Mouse (Mus musculus) left cerebral cortex, adult 2 months (tissue): Measurements from ENCODE around the gene C2cd2l. TPM values are rescaled to one million over a fixed set of nuclear protein-coding genes. Genes with fewer than 3 reads are reported as not detected.
"Not testable (repeated sequence)": the region's sequence is repeated elsewhere in the genome, so short reads cannot be mapped to it uniquely, and the experiment has no call there.

ENCODE experiments used
- DNase-seq, 2 experiments: peaks; one replicate each; pipeline ENCODE4 v3.0.0; 2021 to 2022; ENCODE audit warnings: low spot score in 2 of 2, mixed read lengths in 1 of 2; ENCODE audit errors: extremely low spot score in 1 of 2
- H3K27ac ChIP-seq: fragments of 200-600 bp; 2 replicates; pipeline ENCODE4 v1.8.1; 2022
- H3K4me3 ChIP-seq: fragments of 200-600 bp; 2 replicates; pipeline ENCODE4 v1.8.1; 2022
- CTCF ChIP-seq: fragments of 200-600 bp; IDR thresholded peaks from 2 replicates; pipeline ENCODE4 v1.8.1; 2022; ENCODE audit warnings: antibody characterized with exemption, mild to moderate bottlenecking, moderate library complexity
- intact Hi-C: fragments of 180-260 bp; cut with DNase I; formaldehyde crosslinking; loops from one replicate; pipeline ENCODE4 v1.15.1; 2025
- total RNA-seq, 2 experiments: library from RNA; stranded (reverse); gene quantifications; 2 replicates each; pipeline ENCODE4 v1.2.3; 2021

C2cd2l gene
- total RNA-seq, 2 experiments from 2014 or later: 190 to 222 TPM

DNA sequence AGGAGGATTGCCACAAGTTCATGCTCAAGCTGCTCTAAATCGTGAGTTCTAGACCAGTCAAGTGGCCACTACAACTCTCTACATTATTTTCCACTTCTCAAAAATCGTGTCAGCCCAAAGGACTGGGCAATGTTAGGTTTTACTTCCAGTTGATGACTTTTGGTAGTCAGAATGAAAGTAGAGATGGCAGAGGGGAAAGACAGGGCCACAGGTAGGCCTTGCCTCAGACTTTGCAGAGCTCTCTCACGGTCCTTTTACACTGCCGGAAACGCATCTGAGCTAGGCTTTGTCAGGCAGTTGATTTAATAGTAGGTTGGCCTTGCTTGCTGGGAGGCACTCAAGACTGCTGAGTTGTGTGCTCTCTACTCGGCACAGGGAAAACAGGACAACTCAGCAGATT is 4.1 kb upstream of the C2cd2l start:
- DNase-seq: no peak
- no peak overlapping the region for H3K27ac ChIP-seq
- no peak for TF ChIP-seq CTCF
- no peak overlapping the region for H3K4me3 ChIP-seq
- intact Hi-C loops: no loop called here

DNA sequence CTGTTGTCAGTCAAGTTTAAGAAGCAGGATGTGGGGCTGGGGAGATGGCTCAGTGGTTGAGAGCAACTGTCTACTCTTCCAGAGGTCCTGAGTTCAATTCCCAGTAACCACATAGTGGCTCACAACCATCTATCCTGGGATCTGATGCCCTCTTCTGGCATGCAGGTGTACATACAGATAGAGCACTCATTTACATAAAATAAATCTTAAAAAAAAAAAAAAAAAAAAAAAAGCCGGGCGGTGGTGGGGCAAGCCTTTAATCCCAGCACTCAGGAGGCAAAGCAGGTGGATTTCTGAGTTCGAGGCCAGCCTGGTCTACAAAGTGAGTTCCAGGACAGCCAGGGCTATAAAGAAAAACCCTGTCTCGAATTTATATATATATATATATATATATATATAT is 3.6 kb upstream of the C2cd2l start:
- H3K27ac ChIP-seq, DNase-seq, intact Hi-C loops, H3K4me3 ChIP-seq: not testable (repeated sequence)

DNA sequence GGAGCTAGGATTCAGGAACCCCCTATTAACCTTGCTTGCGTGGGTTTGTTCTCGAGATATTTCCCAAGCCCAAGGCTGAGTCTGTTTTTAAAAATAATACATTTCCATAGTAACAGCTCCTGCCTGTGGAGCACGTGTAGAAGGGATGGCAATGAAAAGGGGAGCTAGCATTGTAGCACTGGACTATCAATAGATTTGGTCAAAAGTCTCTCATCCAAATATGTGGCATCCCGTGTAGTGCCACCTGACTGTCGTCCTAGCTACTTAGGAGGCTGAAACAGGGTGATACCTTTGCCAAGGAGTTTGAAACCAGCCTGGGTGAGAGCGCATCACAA is 681 bp upstream of the C2cd2l start:
- intact Hi-C loops: no loop called here
- no peak for TF ChIP-seq CTCF

DNA sequence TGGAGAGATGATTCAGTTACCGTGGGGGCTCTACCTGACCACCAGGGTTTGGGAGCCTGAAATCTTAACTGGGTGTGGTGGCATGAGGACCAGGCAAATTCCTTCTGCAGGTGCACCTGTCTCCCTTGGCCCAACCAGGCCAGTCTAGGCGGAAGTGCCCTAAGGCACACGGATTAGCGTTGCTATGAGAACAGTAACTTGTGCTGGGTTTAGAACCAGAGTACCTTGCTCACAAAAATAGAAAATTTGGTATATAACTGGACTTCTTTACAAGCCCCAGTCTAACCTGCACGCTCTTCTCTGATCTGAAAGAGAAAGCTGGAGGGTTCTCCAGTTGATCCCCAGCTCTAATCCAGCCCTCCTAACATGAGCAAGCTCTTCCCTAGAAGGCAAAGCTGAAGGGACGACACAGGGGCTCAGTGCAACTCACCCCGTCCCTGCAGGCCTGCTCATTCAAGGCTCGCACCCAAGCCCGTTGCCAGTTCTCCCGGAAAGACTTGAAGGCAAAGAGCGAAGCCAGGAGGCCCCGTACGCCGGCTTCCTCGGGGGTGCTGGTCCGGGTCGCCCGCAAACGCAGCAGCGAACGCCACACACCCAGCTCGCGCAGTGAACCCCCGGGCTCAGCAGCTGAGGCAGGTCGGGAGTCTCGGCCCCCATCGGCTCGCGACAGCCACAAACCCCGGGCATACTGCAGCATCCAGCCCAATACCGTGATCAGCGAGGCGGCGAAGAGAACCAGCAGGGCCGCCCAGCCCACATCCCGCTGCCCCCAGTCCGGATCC is 789 bp downstream of the C2cd2l start:
- TF ChIP-seq CTCF: no peak
- H3K27ac ChIP-seq: peak overlapping the region; percentile 93
- intact Hi-C loops: no loop called here
- no peak for DNase-seq
- H3K4me3 ChIP-seq: peak overlapping the region; percentile 71

More for the DNA sequence above, 681 bp upstream of the C2cd2l start:
- H3K4me3 ChIP-seq: peak overlapping the region; percentile 71
- peak overlapping the region; percentile 89 for H3K27ac ChIP-seq
- no peak for DNase-seq

DNA sequence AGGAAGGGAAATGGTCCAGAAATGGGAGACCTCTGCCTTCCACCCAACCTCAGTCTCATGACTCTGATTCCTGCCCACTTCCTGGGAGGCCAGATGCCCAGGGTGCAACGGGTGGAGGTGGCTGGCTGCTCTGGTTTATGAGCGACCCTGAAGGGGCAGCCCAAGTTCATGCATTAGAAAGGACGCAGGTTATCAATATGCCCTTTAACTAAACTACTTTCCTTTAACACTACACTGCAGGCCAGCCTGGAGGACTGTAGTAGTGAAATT is 1.3 kb downstream of the C2cd2l start:
- no peak for DNase-seq
- intact Hi-C loops: no loop called here
- TF ChIP-seq CTCF: no peak
- Histone ChIP-seq H3K27ac (no peak overlapping the region; the same call in none of the 2 replicates), H3K4me3 (peak overlapping the region; percentile 71)

DNA sequence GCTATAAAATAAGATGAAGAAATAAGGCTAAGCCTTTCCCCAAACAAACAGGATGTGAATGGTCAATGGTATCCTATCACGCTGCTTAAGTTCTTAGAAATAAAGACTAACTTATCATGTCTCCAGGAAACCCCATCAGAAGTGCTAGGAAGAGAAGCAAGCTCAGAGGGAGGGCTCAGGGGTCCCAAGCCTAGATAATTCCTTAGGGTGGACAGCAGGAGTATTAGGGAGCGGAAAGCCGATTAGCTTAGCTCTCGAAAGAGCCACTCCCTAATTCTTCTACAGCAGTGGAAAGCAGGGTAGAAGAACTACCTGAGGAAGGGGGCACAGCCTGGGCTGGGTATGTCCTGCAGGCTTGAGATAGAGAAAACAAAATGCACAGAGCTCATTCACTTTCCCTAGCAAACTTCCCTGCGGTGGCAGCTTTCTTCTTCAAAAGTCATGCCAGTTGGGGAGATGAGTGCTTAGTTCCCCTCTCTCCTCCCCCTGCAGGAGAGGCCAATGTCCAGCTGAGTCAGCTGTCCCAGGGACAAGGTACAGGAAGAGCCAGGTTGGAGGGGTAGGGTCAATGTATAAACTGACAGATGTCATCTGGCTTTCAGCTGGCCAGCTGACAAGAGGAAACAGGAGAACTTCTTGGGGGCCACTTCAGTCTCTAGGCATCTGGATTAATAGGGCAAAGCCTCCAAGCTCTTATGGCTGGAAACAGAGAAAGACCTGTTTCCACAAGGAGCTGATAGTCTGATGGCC is 1.8 kb downstream of the C2cd2l start:
- DNase-seq: no peak
- no peak for TF ChIP-seq CTCF
- Histone ChIP-seq H3K4me3 (peak overlapping the region; percentile 71), H3K27ac (0 out of 2 replicates have a peak overlapping the region, but pooled peaks have one; percentile 10)
- intact Hi-C loops: no loop called here

DNA sequence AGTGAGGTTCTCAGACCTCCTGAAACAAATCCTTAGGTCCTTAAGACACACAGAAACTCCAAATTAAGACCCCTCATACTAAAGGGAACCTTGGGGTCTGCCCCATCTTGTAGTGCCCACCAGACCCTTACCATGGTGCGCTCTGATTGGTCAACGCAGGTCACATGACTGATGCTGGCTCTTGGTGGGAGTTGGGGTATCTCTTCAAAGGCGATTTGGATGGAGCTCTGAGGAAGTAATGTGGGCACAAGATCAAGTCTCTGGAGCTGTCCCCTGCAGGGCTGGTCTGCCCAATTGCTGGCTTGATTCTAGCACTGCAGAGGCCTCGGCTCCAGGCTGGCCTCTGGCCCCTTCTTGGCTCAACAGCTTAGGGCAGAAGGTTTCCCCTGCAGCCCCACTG is 2.6 kb downstream of the C2cd2l start:
- Histone ChIP-seq H3K27ac (no peak overlapping the region), H3K4me3 (peak overlapping the region; percentile 71)
- TF ChIP-seq CTCF: no peak
- intact Hi-C loops: no loop called here
- DNase-seq: no peak

DNA sequence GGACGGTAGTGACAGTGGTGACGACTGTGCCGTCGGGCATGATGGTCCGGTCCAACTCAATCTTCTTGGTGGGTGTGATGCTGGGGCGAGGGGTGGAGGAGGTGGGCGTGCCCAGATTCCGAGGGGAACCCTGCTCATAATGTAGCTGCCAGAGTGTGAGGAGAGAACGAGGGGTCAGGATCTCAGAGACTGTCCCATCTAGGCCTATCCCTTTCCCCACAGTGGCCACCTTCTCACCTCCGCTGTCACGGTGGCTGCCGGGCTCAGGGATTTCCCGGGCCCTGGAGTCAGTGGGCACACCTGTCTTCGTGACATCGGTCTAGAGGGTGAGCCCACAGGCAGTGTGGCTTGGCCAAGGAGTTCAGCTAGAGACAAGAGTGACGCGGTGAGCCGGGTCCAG is 5.2 kb downstream of the C2cd2l start:
- Histone ChIP-seq H3K27ac (no peak overlapping the region), H3K4me3 (no peak overlapping the region)
- intact Hi-C loops: no loop called here
- TF ChIP-seq CTCF: no peak
- no peak for DNase-seq

DNA sequence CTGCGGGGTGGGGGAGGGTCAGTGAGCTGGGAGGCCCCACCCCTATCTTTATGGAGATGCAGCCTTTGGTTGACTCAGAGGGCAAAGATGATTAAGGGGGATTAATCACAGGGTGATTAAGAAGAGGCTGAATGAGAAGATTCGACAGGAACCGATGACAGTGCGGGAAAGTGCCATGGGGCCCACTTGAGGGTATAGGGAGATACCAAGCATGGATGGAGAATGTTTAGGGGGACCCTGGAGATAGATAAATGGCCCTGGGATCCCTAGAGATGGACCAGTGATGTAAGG is 5.9 kb downstream of the C2cd2l start:
- no peak for DNase-seq
- no peak for TF ChIP-seq CTCF
- H3K27ac ChIP-seq: peak overlapping the region; percentile 83; the same call in 1 of the 2 replicates
- H3K4me3 ChIP-seq: no peak overlapping the region
- intact Hi-C loops: no loop called here

DNA sequence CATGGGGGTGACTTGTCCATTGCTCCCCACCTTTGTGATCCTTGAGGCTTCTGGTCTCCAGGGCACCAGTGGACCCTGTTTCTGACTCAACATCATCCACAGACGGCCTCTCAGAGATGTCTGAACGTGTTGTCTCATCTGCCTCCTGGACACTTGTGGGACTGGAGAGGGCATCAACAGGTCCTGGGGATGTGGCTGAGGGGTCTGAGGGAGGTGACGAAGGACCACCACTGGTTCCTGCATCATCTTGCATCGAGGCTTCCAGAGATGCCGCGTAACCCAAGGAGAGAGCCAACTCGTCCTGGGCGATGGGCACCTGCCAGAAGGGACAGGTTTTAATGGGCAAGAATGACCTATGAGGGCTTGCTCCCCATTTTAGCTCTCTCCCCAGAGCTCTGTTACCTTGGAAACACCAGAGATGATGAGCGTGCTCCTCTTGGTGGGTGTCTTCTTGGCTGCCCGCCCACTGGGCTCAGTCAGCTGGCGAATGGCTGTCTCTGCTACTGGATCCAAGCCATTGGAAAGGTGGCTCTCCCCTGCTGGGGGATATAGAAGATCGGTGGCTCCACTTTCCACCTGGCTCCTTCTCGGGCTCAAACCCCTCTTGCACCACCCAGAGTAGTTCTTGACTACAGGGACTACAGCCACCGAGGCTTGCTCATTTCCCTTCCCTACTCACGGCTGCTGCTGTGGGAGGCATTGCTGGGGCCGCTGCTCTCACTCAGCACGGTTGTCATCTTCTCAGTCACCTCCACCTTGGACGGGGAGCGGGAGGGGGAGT is 6.4 kb downstream of the C2cd2l start:
- intact Hi-C loops: no loop called here
- DNase-seq: peak; percentile 76 to 77
- peak overlapping the region; percentile 83 for H3K27ac ChIP-seq
- no peak for TF ChIP-seq CTCF
- H3K4me3 ChIP-seq: no peak overlapping the region

DNA sequence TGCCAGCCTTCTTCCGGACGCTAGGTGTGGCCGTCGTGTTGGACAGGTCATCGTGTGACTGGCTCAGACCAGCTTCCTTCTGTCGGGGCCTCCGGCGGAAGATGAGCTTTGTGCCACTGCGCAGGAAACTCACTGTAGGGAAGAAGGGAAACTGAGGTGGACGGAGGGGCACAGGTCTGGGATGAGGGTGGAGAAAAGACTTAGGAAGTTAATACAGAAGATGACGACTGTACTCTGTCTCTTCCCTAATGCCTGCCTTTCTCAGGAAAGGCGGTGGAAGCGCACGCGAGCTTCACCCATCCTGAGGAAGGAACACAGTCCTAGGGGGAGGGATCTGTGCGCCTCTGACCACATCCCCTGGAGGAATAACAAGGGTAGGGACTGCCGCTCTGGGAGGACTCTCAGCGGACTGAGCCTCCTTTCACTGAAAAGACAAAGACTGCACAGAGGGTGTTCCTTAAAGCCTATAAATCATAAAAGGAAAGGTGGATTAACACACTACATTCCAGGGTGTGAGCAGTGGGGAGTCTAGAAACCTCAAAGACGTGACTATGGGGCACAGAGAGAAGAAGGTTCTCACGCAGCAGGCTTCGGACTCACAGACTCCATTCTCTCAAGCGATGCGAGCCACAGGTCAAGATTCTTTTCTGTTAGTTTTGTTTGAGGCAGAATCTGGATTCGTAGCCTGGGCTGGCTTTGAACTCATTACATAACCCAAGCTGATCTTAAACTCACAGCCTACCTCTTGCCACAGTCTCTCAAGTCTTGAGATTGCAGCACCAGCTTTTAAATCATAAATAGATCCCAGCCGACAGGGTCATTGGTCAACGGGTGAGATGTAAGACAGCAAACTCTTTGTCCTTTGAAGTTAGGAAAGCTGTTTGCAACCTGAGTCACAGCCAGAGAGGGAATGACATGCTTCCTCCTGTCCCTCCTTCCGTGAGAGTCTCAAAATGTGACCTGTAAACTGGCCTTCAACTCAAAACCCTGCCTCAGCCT is 8.7 kb downstream of the C2cd2l start:
- Histone ChIP-seq H3K27ac (peak overlapping the region; percentile 76), H3K4me3 (no peak overlapping the region)
- DNase-seq: no peak
- TF ChIP-seq CTCF: no peak
- intact Hi-C loops: no loop called here
